Mouse (Mus musculus): Measurements from ENCODE around the gene Tes.
"Not testable (repeated sequence)": the region's sequence is repeated elsewhere in the genome, so short reads cannot be mapped to it uniquely, and the experiment has no call there.

Gene Tes

GRCm38 (mm10) chr6:17064936-17065790 is at the start of gene Tes:
Tes (plus strand) TSS chr6:17065149.
- peak; percentile 77 for DNase-seq

- no peak for DNase-seq
Observed at GRCm38 (mm10) chr6:17025886-17026285, 39.1 kb upstream of the Tes start.

GRCm38 (mm10) chr6:17027572-17027971 is 37.4 kb upstream of the Tes start:
- no peak for DNase-seq

- no peak for DNase-seq
Observed at GRCm38 (mm10) chr6:17028809-17029208, 36.1 kb upstream of the Tes start.

- no peak for DNase-seq
Observed at GRCm38 (mm10) chr6:17032231-17032728, 32.7 kb upstream of the Tes start.

GRCm38 (mm10) chr6:17034095-17034494 is 30.9 kb upstream of the Tes start:
- no peak for DNase-seq

GRCm38 (mm10) chr6:17035228-17035627 is 29.7 kb upstream of the Tes start:
- DNase-seq, result no peak

- no peak for DNase-seq
Observed at GRCm38 (mm10) chr6:17051432-17052025, 13.4 kb upstream of the Tes start.

GRCm38 (mm10) chr6:17053028-17053660 is 11.8 kb upstream of the Tes start:
- DNase-seq, result no peak

GRCm38 (mm10) chr6:17054781-17055180 is 10.2 kb upstream of the Tes start:
- DNase-seq, result no peak

GRCm38 (mm10) chr6:17055659-17056058 is 9.3 kb upstream of the Tes start:
- DNase-seq, result no peak

GRCm38 (mm10) chr6:17059501-17059900 is 5.4 kb upstream of the Tes start:
- no peak for DNase-seq

GRCm38 (mm10) chr6:17060154-17060553 is 4.8 kb upstream of the Tes start:
- no peak for DNase-seq

GRCm38 (mm10) chr6:17061826-17062225 is 3.1 kb upstream of the Tes start:
- not testable (repeated sequence) for DNase-seq

GRCm38 (mm10) chr6:17062366-17062765 is 2.6 kb upstream of the Tes start:
- DNase-seq, result no peak

- DNase-seq, result no peak
Observed at GRCm38 (mm10) chr6:17065791-17066169, 831 bp downstream of the Tes start.

GRCm38 (mm10) chr6:17066211-17066940 is 1.4 kb downstream of the Tes start:
- DNase-seq, result no peak

GRCm38 (mm10) chr6:17071899-17072298 is 7.0 kb downstream of the Tes start:
- DNase-seq, result no peak

GRCm38 (mm10) chr6:17072338-17072737 is 7.4 kb downstream of the Tes start:
- no peak for DNase-seq

GRCm38 (mm10) chr6:17072763-17073484 is 8.0 kb downstream of the Tes start:
- no peak for DNase-seq

- DNase-seq, result no peak
Observed at GRCm38 (mm10) chr6:17077270-17077669, 12.3 kb downstream of the Tes start.

GRCm38 (mm10) chr6:17077720-17078119 is 12.8 kb downstream of the Tes start:
- no peak for DNase-seq
